Mouse (Mus musculus) forebrain, embryonic 13.5 days (tissue): ENCODE measurements around the gene Gsdmc3. TPM values are rescaled to one million over a fixed set of nuclear protein-coding genes. Genes with fewer than 3 reads are reported as not detected.
"Not testable (repeated sequence)": the region's sequence is repeated elsewhere in the genome, so short reads cannot be mapped to it uniquely, and the experiment has no call there.

ENCODE experiments used
- ATAC-seq: fragments of 200-750 bp; cut with Nextera tagmentation; 2 replicates; pipeline ENCODE4 v1.8.0; 2017
- H3K27ac ChIP-seq: fragments of 300-500 bp; sonication (generic); 2 replicates; pipeline ENCODE4 v1.5.1; 2015; ENCODE audit warnings: inconsistent platforms, mild to moderate bottlenecking, moderate library complexity
- H3K27me3 ChIP-seq: fragments of 300-500 bp; sonication (generic); 2 replicates; pipeline ENCODE4 v1.6.1; 2015; ENCODE audit warnings: mild to moderate bottlenecking, inconsistent platforms
- H3K36me3 ChIP-seq: fragments of 300-500 bp; sonication (generic); 2 replicates; pipeline ENCODE4 v1.6.1; 2015; ENCODE audit warnings: mild to moderate bottlenecking, inconsistent platforms; ENCODE audit not compliant: poor library complexity, severe bottlenecking
- H3K4me1 ChIP-seq: fragments of 300-500 bp; sonication (generic); 2 replicates; pipeline ENCODE4 v1.6.1; 2015; ENCODE audit warnings: inconsistent platforms
- H3K4me2 ChIP-seq: fragments of 300-500 bp; sonication (generic); 2 replicates; pipeline ENCODE4 v1.6.1; 2015; ENCODE audit warnings: inconsistent platforms, mild to moderate bottlenecking, moderate library complexity
- H3K4me3 ChIP-seq: fragments of 300-500 bp; sonication (generic); 2 replicates; pipeline ENCODE4 v1.5.1; 2015; ENCODE audit warnings: mild to moderate bottlenecking, inconsistent platforms
- H3K9ac ChIP-seq: fragments of 300-500 bp; sonication (generic); 2 replicates; pipeline ENCODE4 v1.6.1; 2015; ENCODE audit warnings: mild to moderate bottlenecking, inconsistent platforms
- H3K9me3 ChIP-seq: fragments of 300-500 bp; sonication (generic); replicated peaks from 2 replicates; pipeline ENCODE4 v1.6.1; 2016; ENCODE audit warnings: inconsistent platforms
- WGBS: fragments of 180-500 bp; shearing (Covaris S2); methylation state at CpG from one replicate; pipeline ENCODE4 v1.1.7; 2015; 5-methylcytosine and 5-hydroxymethylcytosine counted together
- polyA plus RNA-seq: library from polyadenylated mRNA; unstranded; fragments of >200 nt; fragmentation: Nextera tagmentation; extraction: Ambion mirVana; gene quantifications from 2 replicates; pipeline ENCODE4 v1.2.1, GENCODE M21; 2015

Gene Gsdmc3
- polyA plus RNA-seq: not detected in 2 replicates

DNA sequence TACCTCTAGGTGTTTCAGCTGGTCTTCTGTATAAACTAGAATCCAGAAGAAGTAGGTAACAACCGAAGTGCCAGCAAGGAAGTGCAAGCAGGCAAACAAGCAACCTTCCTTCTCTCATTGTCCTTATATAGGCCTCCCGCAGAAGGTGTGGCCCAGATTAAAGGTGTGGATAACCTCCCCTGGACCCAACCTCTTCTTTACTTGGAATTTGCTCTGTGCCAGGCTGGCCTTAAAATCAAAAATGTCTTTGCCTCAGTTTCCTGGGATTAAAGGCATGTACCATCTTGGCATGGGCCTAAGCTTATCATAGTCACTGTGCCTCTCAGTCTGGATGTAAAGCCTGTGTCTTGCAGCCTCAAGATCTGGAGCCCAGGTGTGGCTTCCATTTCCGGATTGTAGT, at the start of gene Gsdmc3:
Gsdmc3 (minus strand) TSS at position 101 of the 400 bp plus-strand sequence.
- H3K36me3 ChIP-seq, H3K4me3 ChIP-seq, H3K27ac ChIP-seq, ATAC-seq, H3K27me3 ChIP-seq, H3K9me3 ChIP-seq, H3K4me2 ChIP-seq, H3K9ac ChIP-seq, H3K4me1 ChIP-seq: not testable (repeated sequence)
- WGBS: 94% methylated on average over 1 of the region's 3 CpGs

DNA sequence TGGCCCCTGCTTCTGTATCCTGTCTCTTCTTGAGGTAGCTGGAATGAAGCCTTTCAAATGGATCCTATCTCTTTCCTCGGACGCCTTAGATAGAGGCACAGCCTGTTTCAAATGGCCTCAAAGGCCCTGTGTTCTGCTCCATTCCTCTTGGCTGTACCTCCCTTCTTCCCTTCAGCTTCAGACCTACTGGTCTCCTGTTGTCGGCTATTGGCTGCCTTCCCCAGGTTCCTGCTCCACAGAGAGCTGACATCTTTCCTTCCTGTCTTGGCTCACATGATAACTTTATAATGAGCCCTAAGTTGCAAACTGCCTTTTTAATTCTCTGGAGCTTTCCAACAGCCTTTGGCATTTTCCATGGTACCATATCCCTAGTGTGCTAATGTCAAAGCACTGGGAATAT, 47.8 kb upstream of the Gsdmc3 start:
- 89% methylated on average over 3 of the region's 3 CpGs for WGBS
- H3K9me3 ChIP-seq: no peaks in the 10 kb centered on the region
- ATAC-seq: no peak

DNA sequence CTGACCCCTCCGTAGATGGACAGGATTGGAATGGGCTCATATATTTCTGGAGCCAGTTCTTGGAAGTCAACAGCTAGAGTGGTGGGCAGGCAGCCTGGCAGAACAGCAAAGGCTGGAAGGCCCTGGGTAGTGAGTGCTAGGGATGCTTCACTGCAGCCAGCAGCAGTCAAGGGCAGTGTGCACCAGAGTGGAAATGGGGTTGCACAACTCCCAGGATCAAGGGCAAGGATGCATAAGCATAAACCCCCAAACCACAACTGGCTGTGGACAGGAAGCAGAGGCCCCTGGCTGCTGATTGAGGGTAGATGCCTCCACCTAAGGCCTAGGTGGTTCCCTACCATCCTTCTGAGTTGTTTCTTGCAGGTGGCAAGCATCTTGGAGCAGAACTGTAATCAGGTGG, 46.1 kb upstream of the Gsdmc3 start:
- peaks cover 8% of the 10 kb centered on the region; the same call in 1 of the 2 replicates for H3K36me3 ChIP-seq
- no peak overlapping the region for H3K4me2 ChIP-seq
- no peaks in the 10 kb centered on the region for H3K4me1 ChIP-seq
- no peak for ATAC-seq
- WGBS: 91% methylated on average over 1 of the region's 1 CpGs
- no peaks in the 10 kb centered on the region for H3K27me3 ChIP-seq
- no peak overlapping the region for H3K4me3 ChIP-seq
- H3K27ac ChIP-seq: no peak overlapping the region
- H3K9me3 ChIP-seq: no peaks in the 10 kb centered on the region
- H3K9ac ChIP-seq: no peak overlapping the region

More for the DNA sequence above, 47.8 kb upstream of the Gsdmc3 start:
- Histone ChIP-seq H3K9ac (no peak overlapping the region), H3K27ac (no peak overlapping the region), H3K4me2 (no peak overlapping the region), H3K4me1 (no peaks in the 10 kb centered on the region), H3K36me3 (peaks cover 20% of the 10 kb centered on the region), H3K4me3 (no peak overlapping the region), H3K27me3 (no peaks in the 10 kb centered on the region)

DNA sequence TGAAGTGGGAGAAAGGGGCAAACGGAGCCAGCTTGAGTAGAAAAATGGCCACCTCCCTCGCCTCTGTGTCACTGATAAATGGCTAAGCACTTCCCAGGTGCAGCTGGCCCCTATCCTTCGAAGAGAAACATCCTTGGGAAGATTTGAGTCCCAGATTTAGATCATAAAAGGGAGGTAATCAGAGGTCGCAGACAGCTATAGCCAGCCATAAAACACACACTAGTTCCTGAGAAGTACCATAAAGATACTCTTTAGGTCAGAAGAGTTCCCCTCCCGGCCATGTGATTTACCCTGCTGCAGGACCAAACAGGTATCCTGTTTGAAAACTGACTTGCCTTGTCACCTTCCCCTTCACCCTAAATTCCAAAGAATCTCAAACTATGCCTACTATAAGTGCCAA, 43.3 kb upstream of the Gsdmc3 start:
- not testable (repeated sequence) for ATAC-seq, H3K27me3 ChIP-seq, H3K4me3 ChIP-seq, H3K36me3 ChIP-seq, H3K4me2 ChIP-seq, H3K9ac ChIP-seq, H3K27ac ChIP-seq, H3K9me3 ChIP-seq, H3K4me1 ChIP-seq
- 87% methylated on average over 2 of the region's 5 CpGs for WGBS

DNA sequence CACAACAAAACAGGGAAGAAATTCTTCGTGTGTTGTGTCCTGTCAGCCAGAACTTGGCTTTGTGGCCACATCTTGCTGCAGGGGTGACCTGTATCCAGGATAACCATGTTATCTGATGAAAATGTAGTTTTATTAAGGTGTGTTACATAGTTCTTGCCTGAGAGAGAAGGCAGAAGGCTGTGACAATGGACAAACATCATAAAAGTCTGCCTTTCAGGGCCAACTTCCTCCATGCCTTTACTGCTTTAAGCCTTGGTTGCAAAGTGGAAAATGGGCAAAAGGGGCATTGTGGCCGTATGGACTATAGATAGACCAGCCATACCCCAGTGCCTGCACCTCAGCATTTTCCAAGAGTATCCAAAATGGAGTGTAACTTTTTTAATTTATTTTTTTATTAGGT, 41.4 kb upstream of the Gsdmc3 start:
- 80% methylated on average over 2 of the region's 2 CpGs for WGBS
- H3K36me3 ChIP-seq, H3K4me1 ChIP-seq, H3K27me3 ChIP-seq, H3K9me3 ChIP-seq, ATAC-seq, H3K4me3 ChIP-seq, H3K9ac ChIP-seq, H3K4me2 ChIP-seq, H3K27ac ChIP-seq: not testable (repeated sequence)

DNA sequence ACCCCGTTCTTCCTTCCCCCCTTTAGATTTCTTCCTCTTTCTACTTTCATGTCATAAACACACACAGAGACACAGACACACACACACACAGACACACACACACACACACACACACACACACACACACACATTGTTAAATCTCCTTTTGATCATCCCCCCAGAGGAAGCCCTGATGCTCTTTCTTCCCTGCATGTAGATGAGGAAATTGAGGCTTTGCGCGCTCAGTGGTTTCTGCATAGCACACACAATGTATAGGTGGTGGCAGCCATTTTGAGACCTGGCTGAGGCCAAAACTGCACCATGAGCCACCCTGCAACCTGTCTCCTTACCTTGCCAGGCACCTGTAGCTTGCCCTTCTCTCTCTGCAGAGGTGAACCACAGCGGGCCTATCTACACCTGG, 38.2 kb upstream of the Gsdmc3 start:
- H3K4me2 ChIP-seq: not testable (repeated sequence)
- WGBS: 85% methylated on average over 4 of the region's 4 CpGs

DNA sequence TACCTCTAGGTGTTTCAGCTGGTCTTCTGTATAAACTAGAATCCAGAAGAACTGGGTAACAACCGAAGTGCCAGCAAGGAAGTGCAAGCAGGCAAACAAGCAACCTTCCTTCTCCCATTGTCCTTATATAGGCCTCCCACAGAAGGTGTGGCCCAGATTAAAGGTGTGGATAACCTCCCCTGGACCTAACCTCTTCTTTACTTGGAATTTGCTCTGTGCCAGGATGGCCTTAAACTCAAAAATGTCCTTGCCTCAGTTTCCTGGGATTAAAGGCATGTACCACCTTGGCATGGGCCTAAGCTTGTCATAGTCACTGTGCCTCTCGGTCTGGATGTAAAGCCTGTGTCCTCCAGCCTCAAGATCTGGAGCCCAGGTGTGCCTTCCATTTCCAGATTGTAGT, 33.8 kb upstream of the Gsdmc3 start, which contains the start of gene Gsdmc4:
Gsdmc4 (minus strand) TSS at position 101 of the 400 bp plus-strand sequence.
- not testable (repeated sequence) for H3K4me2 ChIP-seq, H3K27me3 ChIP-seq, ATAC-seq, H3K4me3 ChIP-seq, H3K9me3 ChIP-seq, H3K36me3 ChIP-seq, H3K9ac ChIP-seq, H3K4me1 ChIP-seq, H3K27ac ChIP-seq
- 88% methylated on average over 2 of the region's 2 CpGs for WGBS

More for the DNA sequence above, 38.2 kb upstream of the Gsdmc3 start:
- not testable (repeated sequence) for H3K9me3 ChIP-seq, H3K4me1 ChIP-seq, H3K4me3 ChIP-seq, H3K36me3 ChIP-seq, ATAC-seq, H3K27me3 ChIP-seq, H3K27ac ChIP-seq, H3K9ac ChIP-seq

DNA sequence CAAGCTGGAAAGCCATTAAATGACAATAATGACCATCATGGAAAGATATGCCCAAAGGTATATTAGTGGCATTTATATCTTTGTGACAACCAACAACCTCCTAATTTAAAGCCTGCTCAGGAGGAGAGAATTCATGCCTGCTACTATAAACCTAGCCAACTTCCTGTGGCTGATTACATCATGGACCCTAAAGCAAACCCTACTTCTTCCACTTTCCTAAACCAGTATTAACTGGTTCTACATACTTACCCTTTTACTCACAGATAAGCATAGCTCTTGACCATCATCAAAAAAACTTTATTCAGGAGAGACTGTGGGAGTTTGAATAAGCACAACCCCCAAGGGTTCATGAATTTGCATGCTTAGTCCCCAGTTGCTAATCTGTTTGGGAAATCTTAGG, 31.5 kb upstream of the Gsdmc3 start:
- not testable (repeated sequence) for ATAC-seq, H3K27ac ChIP-seq, H3K4me1 ChIP-seq, H3K4me2 ChIP-seq, H3K9me3 ChIP-seq, H3K4me3 ChIP-seq, H3K9ac ChIP-seq, H3K27me3 ChIP-seq, H3K36me3 ChIP-seq

DNA sequence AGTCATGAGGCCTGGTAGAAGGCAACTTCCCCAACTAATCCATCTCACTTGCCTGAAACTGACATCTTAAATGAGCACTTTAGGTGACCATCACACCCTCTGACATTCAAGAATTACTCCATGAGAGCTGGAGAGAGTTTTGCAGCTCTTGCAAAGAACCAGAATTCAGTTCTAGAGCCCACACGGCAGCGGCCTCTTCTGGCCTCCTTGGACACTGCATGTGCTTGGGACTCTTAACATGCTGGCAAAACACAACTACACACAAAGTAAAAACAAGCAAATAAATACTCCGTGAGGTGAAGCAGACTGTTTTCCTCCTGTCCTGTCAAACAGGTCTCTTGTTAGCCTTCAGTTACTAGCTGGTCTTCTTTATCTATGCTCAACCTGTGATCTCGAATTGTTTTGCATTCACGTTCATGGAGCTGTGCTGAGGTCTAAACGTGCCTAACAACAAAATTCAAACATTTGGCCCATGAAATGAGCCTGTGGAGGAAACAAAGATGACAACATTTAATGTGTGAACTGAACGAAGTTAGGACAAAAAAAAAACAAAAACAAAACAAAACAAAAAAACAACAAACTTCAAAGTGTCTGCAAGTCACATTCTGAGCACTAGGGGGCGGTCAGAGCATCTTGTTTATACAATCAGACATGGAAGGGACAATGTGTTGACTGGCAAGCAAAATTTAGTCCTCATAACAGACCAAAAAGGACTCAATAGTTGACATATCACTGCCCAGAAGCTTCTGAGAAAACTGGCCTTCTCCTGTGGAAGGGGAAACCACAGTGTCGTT, 17.4 kb upstream of the Gsdmc3 start:
- H3K4me2 ChIP-seq, H3K9ac ChIP-seq, H3K27me3 ChIP-seq, H3K27ac ChIP-seq, ATAC-seq, H3K36me3 ChIP-seq, H3K4me3 ChIP-seq, H3K9me3 ChIP-seq, H3K4me1 ChIP-seq: not testable (repeated sequence)
- 43% methylated on average over 9 of the region's 9 CpGs for WGBS

DNA sequence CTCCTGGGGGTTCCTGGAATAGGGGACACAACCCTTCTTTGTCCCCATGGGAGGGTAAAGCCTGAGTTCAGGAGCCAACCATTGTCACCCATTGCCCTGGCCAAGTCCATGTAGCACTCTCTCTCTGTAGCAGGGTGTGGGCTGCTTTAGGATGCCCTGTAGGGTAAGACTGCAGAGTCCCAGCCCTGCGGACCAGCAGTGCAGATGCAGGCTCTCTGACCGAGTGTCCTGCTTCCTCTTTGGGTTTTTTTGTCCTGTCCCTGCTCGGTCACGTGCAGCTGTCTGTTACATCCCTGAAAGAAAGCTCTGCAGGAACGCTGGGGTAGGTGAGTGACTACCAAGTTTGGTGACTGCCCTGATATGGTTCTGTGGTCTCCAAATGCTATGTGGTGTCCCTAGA, 10.1 kb upstream of the Gsdmc3 start:
- 79% methylated on average over 5 of the region's 5 CpGs for WGBS
- ATAC-seq, H3K4me3 ChIP-seq, H3K36me3 ChIP-seq, H3K27ac ChIP-seq, H3K4me1 ChIP-seq, H3K27me3 ChIP-seq, H3K4me2 ChIP-seq, H3K9me3 ChIP-seq, H3K9ac ChIP-seq: not testable (repeated sequence)

DNA sequence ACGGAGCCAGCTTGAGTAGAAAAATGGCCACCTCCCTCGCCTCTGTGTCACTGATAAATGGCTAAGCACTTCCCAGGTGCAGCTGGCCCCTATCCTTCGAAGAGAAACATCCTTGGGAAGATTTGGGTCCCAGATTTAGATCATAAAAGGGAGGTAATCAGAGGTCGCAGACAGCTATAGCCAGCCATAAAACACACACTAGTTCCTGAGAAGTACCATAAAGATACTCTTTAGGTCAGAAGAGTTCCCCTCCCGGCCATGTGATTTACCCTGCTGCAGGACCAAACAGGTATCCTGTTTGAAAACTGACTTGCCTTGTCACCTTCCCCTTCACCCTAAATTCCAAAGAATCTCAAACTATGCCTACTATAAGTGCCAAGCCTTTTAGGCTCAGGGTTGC, 9.6 kb upstream of the Gsdmc3 start:
- H3K4me1 ChIP-seq, H3K27me3 ChIP-seq, H3K36me3 ChIP-seq, H3K4me3 ChIP-seq, H3K9me3 ChIP-seq, H3K9ac ChIP-seq, H3K4me2 ChIP-seq, ATAC-seq, H3K27ac ChIP-seq: not testable (repeated sequence)
- WGBS: no CpG with 5 or more reads among the region's 5 CpGs

DNA sequence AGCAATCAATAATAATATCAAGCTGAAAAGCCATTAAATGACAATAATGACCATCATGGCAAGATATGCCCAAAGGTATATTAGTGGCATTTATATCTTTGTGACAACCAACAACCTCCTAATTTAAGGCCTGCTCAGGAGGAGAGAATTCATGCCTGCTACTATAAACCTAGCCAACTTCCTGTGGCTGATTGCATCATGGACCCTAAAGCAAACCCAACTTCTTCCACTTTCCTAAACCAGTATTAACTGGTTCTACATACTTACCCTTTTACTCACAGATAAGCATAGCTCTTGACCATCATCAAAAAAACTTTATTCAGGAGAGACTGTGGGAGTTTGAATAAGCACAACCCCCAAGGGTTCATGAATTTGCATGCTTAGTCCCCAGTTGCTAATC, 2.2 kb downstream of the Gsdmc3 start:
- H3K4me3 ChIP-seq, H3K9me3 ChIP-seq, H3K4me2 ChIP-seq, H3K4me1 ChIP-seq, H3K9ac ChIP-seq, H3K27ac ChIP-seq, ATAC-seq, H3K36me3 ChIP-seq, H3K27me3 ChIP-seq: not testable (repeated sequence)

DNA sequence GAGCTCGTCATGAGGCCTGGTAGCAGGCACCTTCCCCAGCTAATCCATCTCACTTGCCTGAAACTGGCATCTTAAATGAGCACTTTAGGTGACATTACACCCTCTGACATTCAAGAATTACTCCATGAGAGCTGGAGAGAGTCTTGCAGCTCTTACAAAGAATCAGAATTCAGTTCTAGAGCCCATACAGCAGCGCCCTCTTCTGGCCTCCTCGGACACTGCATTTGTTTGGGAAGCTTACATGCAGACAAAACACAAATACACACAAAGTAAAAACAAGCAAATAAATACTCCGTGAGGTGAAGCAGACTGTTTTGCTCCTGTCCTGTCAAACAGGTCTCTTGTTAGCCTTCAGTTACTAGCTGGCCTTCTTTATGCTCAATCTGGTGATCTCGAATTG, 16.4 kb downstream of the Gsdmc3 start:
- ATAC-seq, H3K4me3 ChIP-seq, H3K9me3 ChIP-seq, H3K27me3 ChIP-seq, H3K4me1 ChIP-seq, H3K36me3 ChIP-seq, H3K9ac ChIP-seq, H3K4me2 ChIP-seq, H3K27ac ChIP-seq: not testable (repeated sequence)
- 50% methylated on average over 5 of the region's 5 CpGs for WGBS
